Mouse (Mus musculus): Measurements from ENCODE around the gene Alad.
A peak's percentile ranks its signal among the peaks of the same experiment; 100 is the strongest.

Gene Alad

GRCm38 (mm10) chr4:62519849-62520233, at the start of gene Alad:
TSS of gene Alad (minus strand) at chr4:62519918.
- peak; percentile 89 for DNase-seq (ENCODE audit: low spot score)

DNA sequence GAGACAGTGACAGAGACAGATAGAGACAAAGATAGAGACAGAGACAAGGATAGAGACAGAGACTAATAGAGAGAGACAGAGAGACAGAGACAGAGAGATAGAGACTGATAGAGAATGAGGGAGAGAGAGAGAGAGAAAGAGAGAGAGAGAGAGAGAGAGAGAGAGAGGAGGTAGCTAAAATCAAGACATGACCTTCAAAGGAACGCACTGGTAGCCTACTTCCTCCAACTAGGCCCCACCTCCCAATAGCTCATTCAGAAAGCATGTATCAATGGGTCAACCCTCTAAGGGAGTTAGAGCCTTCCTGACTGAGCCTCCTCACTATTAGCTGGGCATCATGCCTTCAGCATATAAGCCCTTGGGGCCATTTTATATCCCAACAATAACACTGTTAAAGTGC, 48.6 kb upstream of the Alad start:
- no peak for DNase-seq (ENCODE audit: low spot score)

GRCm38 (mm10) chr4:62567696-62568095, 48.0 kb upstream of the Alad start:
- no peak for DNase-seq (ENCODE audit: low spot score)

DNA sequence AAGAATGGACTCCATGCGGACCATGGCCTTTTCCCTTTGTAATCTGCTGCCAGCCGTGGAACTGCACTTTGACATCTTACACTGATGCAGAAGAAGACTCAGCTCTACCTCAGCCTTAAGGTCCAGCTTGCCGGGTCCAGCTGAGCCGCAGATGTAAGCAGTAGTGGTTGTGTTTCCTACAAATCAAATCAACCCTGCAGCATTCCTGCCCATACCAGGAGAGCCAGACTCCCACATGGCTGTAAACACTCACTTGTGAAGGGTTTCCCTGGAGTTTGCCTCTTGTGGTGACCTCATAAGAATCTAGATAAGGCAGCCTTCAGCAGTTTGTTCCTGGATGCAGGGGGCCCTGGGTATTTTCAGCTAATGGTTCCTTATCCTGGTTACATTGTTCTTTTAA, 46.8 kb upstream of the Alad start:
- no peak for DNase-seq (ENCODE audit: low spot score)

GRCm38 (mm10) chr4:62562006-62562405, 42.3 kb upstream of the Alad start:
- DNase-seq (ENCODE audit: low spot score) = no peak

DNA sequence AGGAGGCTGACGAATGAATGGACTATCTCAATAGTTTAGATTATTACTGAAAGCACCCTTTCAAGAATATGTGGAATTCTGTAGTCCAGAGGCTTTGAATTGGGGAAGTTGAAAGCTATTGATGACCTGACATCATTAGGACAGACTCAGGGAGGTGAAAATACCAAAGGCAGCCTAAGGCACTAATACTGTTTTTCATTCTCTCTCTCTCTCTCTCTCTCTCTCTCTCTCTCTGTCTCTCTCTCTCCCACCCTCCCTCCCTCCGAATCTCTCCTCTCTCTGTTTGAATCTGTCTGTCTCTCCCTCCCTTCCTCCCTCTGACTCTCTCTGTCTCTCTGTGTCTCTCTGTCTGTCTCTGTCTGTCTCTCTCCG, 41.9 kb upstream of the Alad start:
- no peak for DNase-seq (ENCODE audit: low spot score)

DNA sequence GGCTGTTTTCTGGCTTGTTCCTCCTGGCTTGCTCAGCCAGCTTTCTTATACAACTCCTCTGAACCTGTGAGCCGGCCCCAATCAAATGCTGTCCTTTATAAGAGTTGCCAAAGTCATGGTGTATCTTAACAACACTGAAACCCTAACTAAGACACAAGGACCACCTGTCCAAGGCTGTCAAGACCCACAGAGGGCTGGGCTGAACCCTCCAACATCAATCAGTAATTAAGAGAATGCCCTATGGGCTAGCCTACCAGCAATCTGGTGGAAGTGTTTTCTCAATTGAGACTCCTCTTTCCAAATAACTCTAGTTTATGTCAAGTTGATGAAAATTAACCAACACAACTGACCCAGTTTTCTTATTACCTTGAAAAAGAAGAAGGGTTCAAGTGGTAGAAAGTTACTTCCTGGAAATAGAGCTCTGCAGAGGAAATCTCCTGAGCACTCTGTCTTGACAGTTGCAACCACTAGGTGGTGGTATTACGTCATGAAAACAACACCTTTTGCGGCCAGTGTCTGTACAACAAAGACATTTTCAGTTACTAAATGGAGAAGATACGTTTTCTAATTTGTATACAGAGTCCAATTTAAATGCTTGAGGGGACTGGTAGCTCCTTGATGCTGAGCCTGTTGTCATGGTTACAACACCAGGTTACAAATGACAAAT, 41.4 kb upstream of the Alad start:
- peak; percentile 26 for DNase-seq (ENCODE audit: low spot score)

DNA sequence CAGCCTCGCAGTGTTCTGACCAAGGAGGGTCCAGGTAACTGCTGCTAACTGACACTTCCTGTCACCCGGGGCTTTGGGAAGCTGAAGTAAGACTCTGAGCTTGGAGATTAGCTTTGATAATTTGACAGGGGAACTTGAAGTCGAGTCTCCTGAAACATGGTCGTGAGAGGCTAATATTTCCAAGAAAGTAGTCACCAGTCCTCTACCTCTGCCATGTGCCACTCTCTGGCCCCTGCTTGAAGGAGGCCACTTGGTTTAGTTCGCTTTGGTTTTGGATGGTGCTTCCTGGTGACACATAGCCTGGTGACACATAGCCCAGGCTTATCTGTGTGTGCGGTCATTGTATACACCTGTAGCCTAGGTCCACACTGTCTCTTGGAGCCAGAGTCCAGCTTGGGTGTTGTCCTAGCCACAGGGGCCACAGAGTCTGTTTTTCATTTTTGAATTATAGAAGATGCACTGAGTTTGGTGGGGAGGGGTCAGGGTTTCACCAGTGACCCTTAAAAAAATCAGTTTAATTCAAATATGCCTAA, 40.1 kb upstream of the Alad start, which contains the start of gene Rgs3:
Gene Rgs3 (plus strand): TSS at position 51 of the 533 bp plus-strand sequence.
- no peak for DNase-seq (ENCODE audit: low spot score)

DNA sequence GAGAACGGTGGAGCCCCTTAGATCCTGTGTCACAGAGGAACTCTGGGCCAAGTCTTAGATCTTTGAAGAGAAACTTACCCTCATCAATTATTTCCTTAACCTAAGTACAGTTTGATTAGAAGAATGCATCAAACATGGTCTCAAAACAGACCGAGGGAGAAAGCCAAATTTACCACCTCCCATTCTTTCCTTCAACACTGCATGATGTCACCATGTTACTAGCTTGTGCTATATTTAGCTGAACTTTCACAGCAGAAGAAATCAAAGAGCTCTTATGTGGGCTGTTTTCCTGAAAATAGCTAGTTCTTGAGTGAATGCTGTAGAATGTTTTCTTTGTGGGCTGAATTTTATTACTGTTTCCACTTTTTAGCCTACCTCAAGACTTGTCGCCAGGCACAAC, 37.7 kb upstream of the Alad start:
- no peak for DNase-seq (ENCODE audit: low spot score)

DNA sequence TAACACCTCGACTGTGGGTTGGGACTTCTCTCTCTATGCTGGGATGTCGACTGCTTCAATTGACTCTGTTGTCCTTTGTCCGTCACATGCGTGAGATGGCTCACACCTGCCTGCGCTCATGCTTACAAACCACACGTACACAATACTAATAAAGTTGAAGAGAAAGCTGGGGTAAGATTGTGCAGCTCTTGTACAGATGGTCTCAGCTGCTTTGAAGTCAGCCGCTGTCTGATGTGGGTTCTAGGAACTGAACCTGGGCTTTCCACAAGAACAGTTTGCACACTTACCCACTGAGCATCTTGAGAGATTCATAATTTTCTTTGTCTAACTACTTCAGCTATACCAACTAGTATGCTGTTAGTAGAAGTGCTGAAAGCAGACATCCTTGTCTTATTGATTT, 32.2 kb upstream of the Alad start:
- DNase-seq (ENCODE audit: low spot score) = no peak

DNA sequence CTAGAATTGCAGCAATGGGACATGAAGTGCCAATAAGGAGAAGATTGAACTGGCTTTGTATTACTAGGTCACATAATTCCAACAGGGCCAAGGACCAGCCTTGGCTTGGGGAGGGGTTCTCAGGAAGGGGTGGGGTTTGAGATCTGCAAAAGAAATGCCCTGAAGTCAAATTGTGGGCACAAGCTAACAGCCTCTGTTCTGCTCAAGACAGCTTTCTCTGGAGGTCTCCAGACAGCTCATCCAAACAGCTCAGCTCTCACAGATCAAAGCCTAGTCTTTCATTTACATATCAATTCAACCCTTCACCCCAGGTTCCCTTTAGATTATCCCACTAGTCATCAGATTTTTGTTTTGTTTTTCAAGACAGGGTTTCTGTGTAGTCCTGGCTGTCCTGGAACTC, 25.1 kb upstream of the Alad start:
- DNase-seq (ENCODE audit: low spot score) = no peak

GRCm38 (mm10) chr4:62543782-62544181, 24.1 kb upstream of the Alad start:
- DNase-seq (ENCODE audit: low spot score) = no peak

DNA sequence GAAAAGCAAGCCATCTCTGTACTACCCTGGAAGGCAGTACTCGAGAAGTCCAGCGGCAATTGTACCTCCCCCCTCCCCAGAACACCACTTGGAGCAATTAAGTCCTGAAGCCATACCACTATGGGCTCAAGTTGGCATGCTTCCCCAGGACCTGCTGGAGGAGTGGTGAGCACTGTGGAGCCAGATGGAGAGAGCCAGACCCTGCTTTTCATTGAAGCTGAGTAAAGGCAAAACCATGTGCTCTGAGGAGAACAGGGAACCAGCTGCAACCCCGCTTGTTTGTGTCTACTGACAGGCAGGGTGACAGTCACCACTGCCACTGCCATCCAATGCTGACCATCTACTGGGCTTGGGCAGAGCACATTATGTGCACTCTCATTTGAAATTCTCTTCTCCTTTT, 22.1 kb upstream of the Alad start:
- no peak for DNase-seq (ENCODE audit: low spot score)

DNA sequence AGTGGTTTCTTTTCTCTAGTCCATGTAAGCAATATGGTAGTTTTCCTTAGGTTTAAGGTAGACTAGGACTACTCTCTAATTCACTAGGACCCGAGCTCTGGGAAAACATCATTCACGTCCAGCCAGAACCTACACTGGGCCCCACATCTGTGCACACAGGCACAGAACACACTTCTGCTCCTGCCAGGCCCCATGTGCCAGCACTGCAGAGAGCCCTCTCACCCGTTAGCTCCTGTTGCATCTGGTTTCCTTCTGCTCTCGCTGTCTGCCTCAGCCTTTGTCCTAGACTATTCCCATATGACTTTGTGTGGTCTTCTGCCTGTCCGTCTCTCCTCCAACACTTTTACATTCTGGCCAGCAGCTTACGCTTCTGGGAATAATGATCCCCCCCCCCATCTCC, 14.0 kb upstream of the Alad start:
- no peak for DNase-seq (ENCODE audit: low spot score)

DNA sequence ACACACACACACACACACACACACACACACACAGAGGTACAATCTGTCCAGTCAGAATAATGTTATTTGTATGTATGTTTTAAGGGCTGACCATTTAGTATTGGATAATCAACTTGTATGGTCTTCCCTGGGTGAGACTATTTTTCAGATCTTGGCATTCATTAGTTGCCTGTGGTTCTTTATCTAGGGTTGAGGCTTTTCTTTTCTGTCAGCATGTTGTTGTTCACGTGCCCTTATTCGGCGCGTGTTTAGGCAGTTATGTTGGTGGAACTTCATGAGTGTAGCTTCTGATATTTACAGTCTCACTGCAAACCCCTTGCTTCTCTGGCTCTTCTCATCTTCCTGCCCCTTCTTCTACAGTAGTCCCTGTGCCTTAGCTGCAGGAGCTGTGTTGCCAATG, 7.9 kb upstream of the Alad start:
- DNase-seq (ENCODE audit: low spot score) = no peak

DNA sequence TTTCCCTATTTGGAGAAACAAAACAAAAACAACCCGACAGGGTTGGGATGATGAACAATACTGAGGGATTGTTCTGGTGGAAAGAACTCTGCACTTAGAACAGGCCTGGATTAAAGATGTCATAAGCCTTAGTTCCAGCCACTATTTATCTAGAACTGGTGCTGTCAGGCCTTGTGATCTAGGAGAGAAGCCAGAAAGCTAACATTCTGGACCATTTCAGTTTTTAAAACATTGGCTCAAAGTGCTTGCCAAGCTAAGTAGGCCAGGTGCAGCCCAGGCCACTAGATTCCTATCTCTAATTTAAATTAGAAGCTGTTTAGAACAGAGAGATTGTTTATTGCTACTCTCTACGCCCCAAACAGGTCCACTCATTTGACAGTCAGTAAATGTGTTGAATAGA, 6.5 kb upstream of the Alad start:
- DNase-seq (ENCODE audit: low spot score) = no peak

DNA sequence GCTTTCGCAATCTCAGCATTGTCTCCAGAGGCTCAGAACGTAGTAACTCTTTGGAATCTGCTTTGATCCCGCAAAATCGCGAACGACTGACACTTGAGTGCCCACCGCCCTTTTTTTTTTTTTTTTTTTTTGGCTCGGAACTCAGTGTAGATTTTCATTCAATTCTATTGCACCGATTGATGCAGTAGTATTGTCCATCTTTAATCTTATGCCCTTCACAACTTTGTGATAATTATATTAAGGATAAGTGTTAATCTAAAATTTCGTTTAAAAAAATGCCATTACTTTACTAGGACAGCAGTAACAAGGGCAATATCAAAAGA, 5.7 kb upstream of the Alad start:
- no peak for DNase-seq (ENCODE audit: low spot score)

DNA sequence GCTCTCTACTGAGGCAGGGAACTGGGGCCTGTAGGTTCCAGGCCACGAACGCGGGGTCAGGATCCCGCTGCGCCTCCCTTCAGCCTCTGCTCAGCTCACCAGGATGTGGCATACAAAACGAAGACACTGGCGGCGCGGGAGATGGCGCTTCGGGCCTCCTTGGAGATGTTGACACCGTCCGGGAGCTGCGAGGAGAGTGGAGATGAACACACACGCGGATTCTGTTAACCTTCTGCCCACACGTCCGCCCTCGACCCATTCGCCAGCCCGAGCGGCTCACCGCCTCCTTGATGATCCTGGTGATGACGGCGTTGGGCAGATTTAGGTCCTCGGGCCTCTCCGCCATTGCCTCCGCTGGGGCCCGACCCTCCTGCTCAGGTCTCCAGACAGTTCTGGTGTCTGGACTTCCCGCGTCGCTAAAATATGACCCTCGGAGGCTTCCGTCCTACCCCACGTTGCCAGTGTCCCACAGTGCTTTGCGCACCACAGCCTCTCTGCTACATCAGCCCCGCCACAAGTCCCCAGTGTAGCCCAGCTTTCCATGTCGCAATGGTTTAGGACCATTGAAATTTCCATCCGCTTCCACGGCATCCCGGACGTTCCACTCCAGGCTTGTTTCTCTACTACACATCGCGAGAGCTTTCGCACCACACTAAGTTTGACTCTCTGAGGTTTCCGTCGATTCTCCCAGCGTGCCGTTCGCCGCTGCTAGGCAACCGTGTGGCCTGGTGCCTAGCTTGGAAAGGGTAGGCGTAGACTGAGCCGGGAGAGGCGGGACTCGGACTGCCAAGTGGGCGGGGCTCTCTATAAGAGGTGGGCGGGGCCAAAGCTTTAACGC, 5.2 kb upstream of the Alad start, which contains the start of the genes Pole3 and 4933430I17Rik:
Gene Pole3 (minus strand): TSS at position 418 of the 838 bp plus-strand sequence.
Gene 4933430I17Rik (plus strand): TSS at position 719 of the 838 bp plus-strand sequence.
- DNase-seq (ENCODE audit: low spot score) = peak; percentile 95

GRCm38 (mm10) chr4:62520892-62521400, 1.2 kb upstream of the Alad start:
- DNase-seq (ENCODE audit: low spot score) = no peak

DNA sequence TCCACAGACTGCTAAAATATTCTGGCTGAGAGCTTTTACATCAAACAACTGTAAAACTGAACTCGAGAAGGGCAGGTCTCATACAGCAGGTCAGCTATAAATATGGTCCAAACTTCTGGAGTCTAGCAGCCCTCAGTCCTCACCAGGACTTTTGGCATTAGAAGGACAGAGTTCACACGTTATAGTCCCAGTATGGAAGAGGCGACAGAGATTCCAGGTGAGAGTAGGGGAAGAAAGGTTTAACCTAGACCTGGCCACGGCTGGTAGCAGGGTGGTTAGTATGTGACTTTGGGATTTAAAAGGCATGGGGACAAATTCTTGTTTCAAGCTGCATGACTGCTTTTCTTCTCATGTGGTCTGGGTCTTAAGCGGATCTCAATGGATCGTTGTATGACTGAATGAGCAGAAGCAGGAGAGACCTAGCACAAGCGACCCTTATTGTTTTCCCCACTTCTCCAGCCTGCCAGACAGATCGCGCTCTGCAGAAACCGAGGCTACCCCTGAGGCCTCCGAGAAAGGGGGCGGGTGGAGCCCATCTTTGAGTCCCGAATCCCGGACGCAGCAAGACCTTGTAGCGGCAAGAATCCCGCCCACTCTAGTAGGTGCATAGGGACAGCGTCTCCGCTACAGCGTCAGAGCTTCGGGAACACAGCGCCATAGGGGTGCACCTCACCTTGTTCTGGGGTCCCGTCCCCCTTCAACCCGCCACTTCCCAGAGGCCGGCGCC, 433 bp downstream of the Alad start:
- no peak for DNase-seq (ENCODE audit: low spot score)

DNA sequence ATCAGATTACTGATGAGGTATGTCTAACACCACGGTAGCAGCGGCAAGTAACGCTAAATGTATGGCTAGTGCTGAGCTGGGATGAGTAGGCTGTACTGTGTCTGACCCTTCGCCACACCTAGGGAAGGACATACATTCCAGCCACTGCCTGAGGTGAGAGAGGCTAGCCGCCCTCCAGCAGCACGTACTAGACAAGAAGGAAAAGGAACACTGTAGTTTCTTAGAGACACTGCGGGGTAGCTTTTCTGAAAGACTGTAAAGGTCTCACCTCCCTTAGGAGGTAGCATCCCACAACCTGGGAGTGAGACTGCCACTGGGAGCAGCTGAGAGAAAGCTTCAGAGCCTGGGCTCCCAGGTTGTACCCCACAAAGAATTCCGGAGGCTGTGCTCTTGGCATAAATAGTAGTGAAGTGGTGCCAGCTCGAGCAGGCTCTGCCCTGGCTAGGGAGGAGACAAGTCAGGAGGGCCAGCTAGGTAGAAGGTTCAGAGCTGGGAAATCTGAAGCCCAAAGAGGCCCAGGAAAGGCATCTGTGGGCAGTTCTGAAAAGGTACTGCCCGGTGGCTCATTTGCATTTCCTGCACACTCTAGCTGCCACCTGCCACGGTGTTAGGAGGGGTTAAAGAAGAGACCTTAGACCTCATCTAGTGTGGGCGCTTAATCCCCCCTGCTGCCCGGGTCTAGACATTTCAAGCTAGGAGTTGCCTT, 1.1 kb downstream of the Alad start:
- DNase-seq (ENCODE audit: low spot score) = no peak
